Mouse (Mus musculus): ENCODE measurements around the gene Tmem178b.

The Tmem178b gene

DNA sequence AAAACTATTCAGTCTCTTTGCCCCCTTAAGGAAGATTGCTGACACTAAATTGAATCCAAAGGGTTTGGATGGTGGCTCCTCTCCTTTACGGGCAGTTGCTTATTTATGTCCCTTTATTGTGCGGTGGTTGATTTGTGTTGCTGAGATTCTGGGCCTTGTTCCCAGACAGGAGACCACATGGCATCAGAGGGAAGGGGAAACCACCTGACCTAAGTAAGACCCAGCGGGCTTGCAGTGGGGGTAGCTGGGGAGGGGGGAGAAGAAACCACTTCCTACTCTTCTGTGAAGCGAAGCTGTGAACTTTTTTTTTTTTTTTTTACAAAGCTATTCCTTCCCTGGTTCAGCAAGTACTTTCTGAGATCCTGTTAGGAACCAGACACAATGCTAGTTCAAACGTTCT lies 269.5 kb downstream of the Tmem178b start:
- in situ Hi-C loops (cut with MboI; ENCODE audit: low sequenced_read_pairs): no loop called here

GRCm38 (mm10) chr6:40144371-40144770 lies 271.3 kb downstream of the Tmem178b start:
- in situ Hi-C loops (cut with MboI; ENCODE audit: low sequenced_read_pairs): no loop called here

DNA sequence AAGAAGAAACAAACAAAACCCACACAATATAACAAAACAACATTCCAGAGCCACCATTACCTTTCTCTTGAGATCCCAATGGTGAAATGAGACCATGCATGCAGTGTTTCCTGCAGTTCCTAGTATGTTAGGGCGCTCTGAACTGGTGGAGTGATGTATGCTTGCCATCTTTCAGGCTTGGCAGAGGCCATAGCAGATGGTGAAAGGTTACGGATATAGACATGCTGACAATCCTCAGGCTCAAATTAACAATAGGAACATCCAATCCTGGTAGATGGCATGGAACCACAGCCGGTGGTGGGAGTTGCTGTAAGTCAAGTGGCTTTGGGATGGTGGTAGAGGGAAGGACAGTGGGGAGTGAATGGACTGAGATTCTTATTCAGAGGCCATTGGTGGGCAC lies 272.5 kb downstream of the Tmem178b start:
- in situ Hi-C loops (cut with MboI; ENCODE audit: low sequenced_read_pairs): no loop called here

DNA sequence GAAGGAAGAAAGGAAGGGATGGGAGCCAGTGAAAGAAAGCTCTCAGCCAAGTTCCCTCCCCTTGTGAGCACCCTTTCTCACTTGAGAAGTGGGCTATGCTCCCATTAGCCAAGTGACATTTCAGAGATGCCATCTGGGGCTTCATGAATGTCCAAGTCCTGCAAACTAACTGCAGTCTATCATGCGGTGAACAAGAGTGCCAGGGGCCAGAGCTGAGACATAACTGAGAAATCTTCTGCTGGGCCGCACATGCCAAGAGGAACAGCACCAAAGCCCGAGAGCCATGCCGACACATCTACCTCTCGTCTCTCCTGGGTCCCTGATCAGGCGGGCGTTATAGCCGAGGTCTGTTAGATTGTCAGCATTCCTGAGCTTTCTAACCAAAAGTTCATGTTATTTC lies 279.2 kb downstream of the Tmem178b start:
- in situ Hi-C loops (cut with MboI; ENCODE audit: low sequenced_read_pairs): no loop called here

GRCm38 (mm10) chr6:40161381-40161780 lies 288.3 kb downstream of the Tmem178b start:
- in situ Hi-C loops (cut with MboI; ENCODE audit: low sequenced_read_pairs): no loop called here

DNA sequence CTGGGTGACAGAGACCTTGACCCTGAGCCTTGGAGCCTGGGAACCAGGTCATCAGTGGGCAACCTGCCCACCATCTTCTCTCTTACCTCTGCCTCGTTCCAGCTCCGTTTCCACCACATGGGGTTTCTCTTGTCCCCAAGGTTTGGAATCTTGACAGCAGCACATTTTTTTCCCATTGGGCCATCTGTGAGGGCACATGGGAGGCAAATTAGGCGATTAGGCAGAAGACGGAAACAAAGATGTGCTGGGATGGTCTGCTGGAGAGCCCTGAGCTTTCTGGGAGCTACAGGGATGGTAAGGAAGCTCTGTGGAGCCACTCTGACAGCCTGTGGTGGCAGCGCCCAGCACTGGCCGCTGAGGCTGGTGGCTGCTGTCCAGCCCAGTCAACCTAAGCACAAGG lies 300.5 kb downstream of the Tmem178b start:
- in situ Hi-C loops (cut with MboI; ENCODE audit: low sequenced_read_pairs): no loop called here

GRCm38 (mm10) chr6:40177870-40178269 lies 304.8 kb downstream of the Tmem178b start:
- in situ Hi-C loops (cut with MboI; ENCODE audit: low sequenced_read_pairs): no loop called here

- in situ Hi-C loops (cut with MboI; ENCODE audit: low sequenced_read_pairs): no loop called here
These were observed 307.5 kb downstream of the Tmem178b start for GRCm38 (mm10) chr6:40180551-40180950.

DNA sequence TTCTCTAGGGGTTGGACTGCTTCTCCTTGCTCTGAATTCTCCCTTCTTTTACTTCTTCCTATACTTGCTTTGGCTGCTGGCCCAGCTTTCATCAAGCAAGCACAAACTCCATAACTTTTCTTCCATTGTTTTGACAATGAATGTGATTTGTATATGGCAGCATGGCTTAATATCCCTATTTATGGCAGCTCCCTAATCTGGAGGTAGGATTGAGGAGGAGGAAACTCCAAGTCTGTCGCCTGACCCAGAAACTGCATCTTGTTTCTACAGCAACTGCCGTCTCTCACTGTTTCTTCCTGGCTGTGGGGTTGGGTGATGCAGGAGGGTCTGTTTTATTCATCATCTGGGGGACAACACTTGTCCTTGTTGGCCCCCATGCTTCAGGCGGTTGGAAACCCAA lies 327.6 kb downstream of the Tmem178b start:
- in situ Hi-C loops (cut with MboI; ENCODE audit: low sequenced_read_pairs): no loop called here

GRCm38 (mm10) chr6:40202602-40203001 lies 329.5 kb downstream of the Tmem178b start:
- in situ Hi-C loops (cut with MboI; ENCODE audit: low sequenced_read_pairs): no loop called here

GRCm38 (mm10) chr6:40205380-40205779 lies 332.3 kb downstream of the Tmem178b start:
- in situ Hi-C loops (cut with MboI; ENCODE audit: low sequenced_read_pairs): no loop called here

- in situ Hi-C loops (cut with MboI; ENCODE audit: low sequenced_read_pairs): no loop called here
These were observed 334.9 kb downstream of the Tmem178b start for GRCm38 (mm10) chr6:40208014-40208413.

- in situ Hi-C loops (cut with MboI; ENCODE audit: low sequenced_read_pairs): no loop called here
These were observed 336.1 kb downstream of the Tmem178b start for GRCm38 (mm10) chr6:40209172-40209571.

GRCm38 (mm10) chr6:40217154-40217553 lies 344.1 kb downstream of the Tmem178b start:
- in situ Hi-C loops (cut with MboI; ENCODE audit: low sequenced_read_pairs): no loop called here

DNA sequence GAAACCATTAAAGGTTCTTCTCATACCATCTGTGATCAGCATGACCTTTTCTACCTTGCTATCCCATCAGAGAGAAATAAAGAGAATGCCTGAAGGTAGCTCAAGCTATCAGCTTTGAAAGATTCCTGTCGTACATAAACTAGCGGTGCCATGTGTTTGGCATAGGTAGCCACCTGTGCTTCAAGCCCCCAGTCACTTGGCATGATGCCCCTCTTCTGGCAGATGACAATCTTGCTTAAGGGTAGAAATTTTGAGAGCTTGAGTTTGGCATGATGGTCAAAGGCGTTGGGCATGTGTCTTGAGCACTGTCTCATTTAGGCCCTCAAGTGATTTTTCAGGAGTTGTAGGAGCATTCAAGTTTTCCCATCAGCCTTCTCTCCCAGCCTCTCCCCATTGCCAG lies 344.6 kb downstream of the Tmem178b start:
- in situ Hi-C loops (cut with MboI; ENCODE audit: low sequenced_read_pairs): no loop called here

- in situ Hi-C loops (cut with MboI; ENCODE audit: low sequenced_read_pairs): no loop called here
These were observed 347.6 kb downstream of the Tmem178b start for GRCm38 (mm10) chr6:40220634-40221120.

- in situ Hi-C loops (cut with MboI; ENCODE audit: low sequenced_read_pairs): no loop called here
These were observed 352.7 kb downstream of the Tmem178b start for GRCm38 (mm10) chr6:40225585-40226280.

- in situ Hi-C loops (cut with MboI; ENCODE audit: low sequenced_read_pairs): no loop called here
These were observed 355.9 kb downstream of the Tmem178b start for GRCm38 (mm10) chr6:40228981-40229380.

GRCm38 (mm10) chr6:40229985-40230384 lies 356.9 kb downstream of the Tmem178b start:
- in situ Hi-C loops (cut with MboI; ENCODE audit: low sequenced_read_pairs): no loop called here

DNA sequence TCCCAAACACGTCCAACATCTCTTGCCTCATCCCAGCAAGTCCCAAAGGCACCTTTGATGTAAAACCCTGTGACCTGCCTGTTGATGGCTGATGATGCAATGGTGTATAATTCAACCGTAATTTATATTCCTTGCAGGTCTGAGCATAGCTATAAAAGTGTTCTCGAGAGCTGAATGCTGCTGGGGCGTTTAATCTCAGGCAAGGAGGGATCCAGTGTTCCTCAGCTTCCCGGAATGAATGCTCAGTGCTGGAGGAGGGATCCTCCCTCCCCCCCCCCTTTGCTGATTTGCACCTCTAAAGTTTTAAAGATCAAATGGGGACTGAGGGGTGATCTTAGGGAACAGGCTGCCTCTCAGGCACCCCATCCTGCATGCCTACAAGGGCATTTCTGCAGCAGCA lies 361.0 kb downstream of the Tmem178b start:
- in situ Hi-C loops (cut with MboI; ENCODE audit: low sequenced_read_pairs): no loop called here

- in situ Hi-C loops (cut with MboI; ENCODE audit: low sequenced_read_pairs): no loop called here
These were observed 362.9 kb downstream of the Tmem178b start for GRCm38 (mm10) chr6:40235793-40236470.

Data from CH12F3 (cell line).